8 mouse cellular contexts compared by ENCODE assay signal in the genomic region with DNA sequence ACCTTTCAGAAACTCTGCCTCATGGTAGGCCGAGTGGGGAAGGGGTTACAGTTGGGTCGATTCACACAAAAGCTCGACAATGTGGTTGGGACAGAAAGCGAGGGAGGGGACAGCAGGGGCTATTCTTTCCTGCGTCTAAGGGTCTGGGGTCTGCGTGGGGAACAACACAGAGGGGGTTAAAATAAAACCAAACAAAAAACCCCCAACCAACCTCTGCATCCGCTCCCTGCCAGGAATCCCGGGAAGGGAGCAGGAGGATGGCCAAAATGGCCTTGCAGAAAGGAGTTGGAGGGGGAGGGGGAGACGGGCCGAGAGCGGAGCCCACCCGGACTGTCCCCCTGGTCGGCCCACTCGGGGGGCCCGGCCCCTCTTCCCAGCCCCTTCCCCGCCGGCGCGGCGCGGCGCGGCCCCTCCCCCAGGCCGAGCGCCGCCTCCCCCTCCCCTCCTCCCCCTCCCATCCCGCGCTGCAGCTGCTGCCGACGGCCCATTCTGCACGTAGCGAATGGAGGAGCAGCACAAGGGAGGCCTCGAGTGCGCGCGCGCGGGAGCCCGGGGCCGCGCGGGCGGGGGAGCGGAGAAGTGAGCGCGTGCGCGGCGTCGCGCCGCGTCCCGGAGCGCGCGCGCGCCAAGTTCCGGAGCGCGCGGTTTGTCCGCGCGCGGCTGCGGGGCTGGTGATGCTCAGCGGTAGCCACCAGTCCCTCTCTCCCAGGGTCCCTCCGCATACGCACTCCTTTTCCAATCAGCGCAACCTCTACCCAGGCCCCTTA. TPM values are rescaled to one million over a fixed set of nuclear protein-coding genes. Genes with fewer than 3 reads are reported as not detected.
DNase-seq lines count a peak whose midpoint lies in the region; ATAC-seq and TF ChIP-seq lines count a peak whose summit lies in the region.

No protein-coding gene starts in this region.

- intact Hi-C loops in gastrocnemius, postnatal 14 days (cut with DNase I; ENCODE audit: low total_unique reads), result no loop called here
- intact Hi-C loops in left cerebral cortex, postnatal 4 days (cut with DNase I), result loop anchor here (1.0 kb wide), 1 partner anchor 296 kb away; a partner anchor contains a TSS

- TF ChIP-seq POLR2A in small intestine, adult 2 months (IDR thresholded peaks at IDR 0.05; ENCODE audit: low read depth, low read length), result no peak

- DNase-seq in adrenal gland, adult (ENCODE audit: inconsistent age in 2 of 2, low spot score in 1 of 2), result peak; percentile 88 to 92
- DNase-seq in gastrocnemius, postnatal 14 days, result peak; percentile 87
- DNase-seq in left cerebral cortex, postnatal 4 days, result peak; percentile 93
- DNase-seq in midbrain, embryonic 11.5 days (ENCODE audit: low spot score, missing footprints), result peak; percentile 99

- H3K9me3 ChIP-seq in intestine, embryonic 16.5 days (ENCODE audit: control insufficient read depth, low read length), result no peaks in the 10 kb centered on the region
- no peaks in the 10 kb centered on the region for H3K9me3 ChIP-seq in midbrain, embryonic 11.5 days (ENCODE audit: control insufficient read depth, low read length)

- TF ChIP-seq CTCF in small intestine, adult 2 months (IDR thresholded peaks at IDR 0.05; ENCODE audit: extremely low read depth, insufficient read length, insufficient replicate concordance, low read depth, low read length), result no peak

- peak overlapping the region; percentile 59 for H3K4me2 ChIP-seq in intestine, embryonic 16.5 days (ENCODE audit: low read depth, low read length)
- H3K4me2 ChIP-seq in midbrain, embryonic 11.5 days, result peak overlapping the region; percentile 66

- H3K27me3 ChIP-seq in intestine, embryonic 16.5 days (replicated peaks; ENCODE audit: control insufficient read depth, insufficient read depth, low read length), result peaks cover 5% of the 10 kb centered on the region; the same call in 1 of the 2 replicates
- H3K27me3 ChIP-seq in midbrain, embryonic 11.5 days (ENCODE audit: control insufficient read depth, insufficient read depth, low read length), result peaks cover 13% of the 10 kb centered on the region
- no peaks in the 10 kb centered on the region; the same call in 1 of the 2 replicates for H3K27me3 ChIP-seq in small intestine, adult 2 months (ENCODE audit: control insufficient read depth, insufficient read depth, low read length)

- under 1% methylated on average over 50 of the region's 72 CpGs for WGBS in intestine, embryonic 16.5 days
- WGBS in midbrain, embryonic 11.5 days, result 0% methylated on average over 47 of the region's 72 CpGs
- WGBS in small intestine, adult 2 months, result 1% methylated on average over 67 of the region's 72 CpGs

- peak overlapping the region; percentile 94 for H3K27ac ChIP-seq in intestine, embryonic 16.5 days (ENCODE audit: low read length)
- H3K27ac ChIP-seq in midbrain, embryonic 11.5 days (ENCODE audit: low read depth, low read length), result peak overlapping the region; percentile 91
- no peak overlapping the region for H3K27ac ChIP-seq in small intestine, adult 2 months (ENCODE audit: insufficient read depth, low read depth, low read length)

- H3K4me1 ChIP-seq in intestine, embryonic 16.5 days (ENCODE audit: control insufficient read depth, insufficient read depth, low read length), result peaks cover 36% of the 10 kb centered on the region
- H3K4me1 ChIP-seq in midbrain, embryonic 11.5 days (ENCODE audit: control insufficient read depth, insufficient read depth, low read length), result peaks cover 32% of the 10 kb centered on the region
- H3K4me1 ChIP-seq in small intestine, adult 2 months (ENCODE audit: control insufficient read depth, insufficient read depth, insufficient read length, low read length), result peaks cover 18% of the 10 kb centered on the region

- peak overlapping the region; percentile 80 for H3K9ac ChIP-seq in intestine, embryonic 16.5 days (ENCODE audit: low read depth, low read length)
- H3K9ac ChIP-seq in midbrain, embryonic 11.5 days (ENCODE audit: low read length), result peak overlapping the region; percentile 80

- H3K4me3 ChIP-seq in intestine, embryonic 16.5 days (ENCODE audit: low read length), result peak overlapping the region; percentile 58
- H3K4me3 ChIP-seq in midbrain, embryonic 11.5 days (ENCODE audit: low read depth, low read length), result peak overlapping the region; percentile 39
- peak overlapping the region; percentile 50 for H3K4me3 ChIP-seq in small intestine, adult 2 months (ENCODE audit: low read depth, low read length)

- no peaks in the 10 kb centered on the region for H3K36me3 ChIP-seq in intestine, embryonic 16.5 days (ENCODE audit: control insufficient read depth, insufficient read depth, low read length)
- no peaks in the 10 kb centered on the region for H3K36me3 ChIP-seq in midbrain, embryonic 11.5 days (ENCODE audit: control insufficient read depth, insufficient read depth, low read length)
- no peaks in the 10 kb centered on the region for H3K36me3 ChIP-seq in small intestine, adult 2 months (ENCODE audit: control insufficient read depth, insufficient read depth, low read length)

- peak; percentile 26; the same call in 1 of the 2 replicates for ATAC-seq in common myeloid progenitor, adult 5-6 weeks (replicated peaks; ENCODE audit: low read depth, poor library complexity, severe bottlenecking)
- ATAC-seq in intestine, embryonic 16.5 days, result peak; percentile 68
- peak; percentile 79 for ATAC-seq in midbrain, embryonic 11.5 days (ENCODE audit: low FRiP score)
- ATAC-seq in granulocyte monocyte progenitor cell, adult 5-6 weeks (replicated peaks; ENCODE audit: poor library complexity, severe bottlenecking), result no peak; the same call in 1 of the 2 replicates

RNA-seq across cellular contexts. Expression of a gene that starts 2.9 kb away (rescaled TPM):
- total RNA-seq in common myeloid progenitor, adult 5-6 weeks (2017), result not detected in 2 replicates
- total RNA-seq in gastrocnemius, postnatal 14 days (2021), result not detected
- 0.76 TPM in 1 of 2 replicates, not detected in the other for polyA plus RNA-seq in intestine, embryonic 16.5 days (2015; fragmentation: Nextera tagmentation; extraction: Ambion mirVana)
- not detected for total RNA-seq in left cerebral cortex, postnatal 4 days (2021)
- 0.48 TPM in 1 of 2 replicates, not detected in the other for polyA plus RNA-seq in midbrain, embryonic 11.5 days (2014; fragmentation: Nextera tagmentation; extraction: Ambion mirVana)
- not detected in 2 replicates for polyA plus RNA-seq in small intestine, adult 2 months (2012; rRNA removed)
- total RNA-seq in granulocyte monocyte progenitor cell, adult 5-6 weeks (2014; fragmentation: Nextera tagmentation), result not detected in 2 replicates
- not detected in 2 replicates for total RNA-seq in granulocyte monocyte progenitor cell, adult 5-6 weeks (2017)

RNA-seq across cellular contexts. Expression of a gene that starts 49.8 kb away (rescaled TPM):
- 5.2 and 7.0 TPM in 2 replicates for total RNA-seq in common myeloid progenitor, adult 5-6 weeks (2017)
- total RNA-seq in gastrocnemius, postnatal 14 days (2021), result 10 to 100 TPM; 52.9 to 57.0 TPM
- 31.7 and 31.9 TPM in 2 replicates for polyA plus RNA-seq in intestine, embryonic 16.5 days (2015; fragmentation: Nextera tagmentation; extraction: Ambion mirVana)
- 100 to 1,000 TPM; 272 to 284 TPM for total RNA-seq in left cerebral cortex, postnatal 4 days (2021)
- 43.3 and 49.3 TPM in 2 replicates for polyA plus RNA-seq in midbrain, embryonic 11.5 days (2014; fragmentation: Nextera tagmentation; extraction: Ambion mirVana)
- polyA plus RNA-seq in small intestine, adult 2 months (2012; rRNA removed), result 42.6 and 65.0 TPM in 2 replicates
- total RNA-seq in granulocyte monocyte progenitor cell, adult 5-6 weeks (2014; fragmentation: Nextera tagmentation), result 4.0 and 7.5 TPM in 2 replicates
- 3.4 and 5.6 TPM in 2 replicates for total RNA-seq in granulocyte monocyte progenitor cell, adult 5-6 weeks (2017)

RNA-seq across cellular contexts. Expression of a gene that starts 50.4 kb away (rescaled TPM):
- 11.0 and 14.4 TPM in 2 replicates for total RNA-seq in common myeloid progenitor, adult 5-6 weeks (2017)
- 10 to 100 TPM; 83.3 to 86.3 TPM for total RNA-seq in gastrocnemius, postnatal 14 days (2021)
- polyA plus RNA-seq in intestine, embryonic 16.5 days (2015; fragmentation: Nextera tagmentation; extraction: Ambion mirVana), result 149 and 154 TPM in 2 replicates
- total RNA-seq in left cerebral cortex, postnatal 4 days (2021), result 10 to 100 TPM; 49.2 to 55.7 TPM
- polyA plus RNA-seq in midbrain, embryonic 11.5 days (2014; fragmentation: Nextera tagmentation; extraction: Ambion mirVana), result 111 and 114 TPM in 2 replicates
- polyA plus RNA-seq in small intestine, adult 2 months (2012; rRNA removed), result 105 and 161 TPM in 2 replicates
- total RNA-seq in granulocyte monocyte progenitor cell, adult 5-6 weeks (2014; fragmentation: Nextera tagmentation), result 81.2 and 91.4 TPM in 2 replicates
- total RNA-seq in granulocyte monocyte progenitor cell, adult 5-6 weeks (2017), result 10.6 and 36.8 TPM in 2 replicates

Comparison
In these comparisons a context has a peak if more than half of its experiments do, and no peak if none do; other contexts are left out.
1. RNA of a gene that starts 49.8 kb away (total RNA-seq): 272 to 284 TPM in left cerebral cortex, postnatal 4 days; 52.9 to 57.0 TPM in gastrocnemius, postnatal 14 days, 3.4 to 7.5 TPM in granulocyte monocyte progenitor cell, adult 5-6 weeks and 5.2 to 7.0 TPM in common myeloid progenitor, adult 5-6 weeks; every median in the first group is over 4 times any median in the second.
2. Peak in every context shown above with its lines, with median percentiles within 50 percentile points of each other: DNase-seq and H3K4me3 ChIP-seq.